Mouse (Mus musculus): ENCODE measurements at regions not wholly inside any gene's neighbourhood (a gene's known extent, or its start where the extent isn't known, plus 50 kb on each side); places are given as distances from the start of the nearest gene placed in this dataset.

- DNase-seq (ENCODE audit: low spot score in 2 of 2): no peak
Measured at GRCm38 (mm10) chr2:3940786-3941185, 76.7 kb upstream of the Frmd4a start.

- DNase-seq (ENCODE audit: low spot score in 2 of 2): no peak
Measured at GRCm38 (mm10) chr2:3941496-3941895, 76.0 kb upstream of the Frmd4a start.

GRCm38 (mm10) chr2:3947432-3947831 is 70.1 kb upstream of the Frmd4a start:
- no peak for DNase-seq (ENCODE audit: low spot score in 2 of 2)

GRCm38 (mm10) chr2:3948331-3948730 is 69.2 kb upstream of the Frmd4a start:
- DNase-seq (ENCODE audit: low spot score in 2 of 2): no peak

GRCm38 (mm10) chr2:3957491-3957890 is 60.0 kb upstream of the Frmd4a start:
- no peak for DNase-seq (ENCODE audit: low spot score in 2 of 2)

GRCm38 (mm10) chr2:3958065-3958641 is 59.4 kb upstream of the Frmd4a start:
- DNase-seq (ENCODE audit: low spot score in 2 of 2): no peak

GRCm38 (mm10) chr2:3958711-3959110 is 58.8 kb upstream of the Frmd4a start:
- DNase-seq (ENCODE audit: low spot score in 2 of 2): no peak

GRCm38 (mm10) chr2:3959181-3959580 is 58.3 kb upstream of the Frmd4a start:
- no peak for DNase-seq (ENCODE audit: low spot score in 2 of 2)

GRCm38 (mm10) chr2:3960213-3960612 is 57.3 kb upstream of the Frmd4a start:
- DNase-seq (ENCODE audit: low spot score in 2 of 2): no peak

GRCm38 (mm10) chr2:3964351-3964750 is 53.2 kb upstream of the Frmd4a start:
- no peak for DNase-seq (ENCODE audit: low spot score in 2 of 2)
